Mouse (Mus musculus) brain, embryonic 14.5 days (tissue): Measurements from ENCODE around the gene Tmtc4. TPM values are rescaled to one million over a fixed set of nuclear protein-coding genes. Genes with fewer than 3 reads are reported as not detected.

Experiments used
- DNase-seq: peaks from one replicate; pipeline ENCODE4 v3.0.0-alpha.2; 2011; ENCODE audit warnings: low read depth
- CTCF ChIP-seq: fragments of 200-500 bp; IDR thresholded peaks from 2 replicates; pipeline ENCODE4 v1.5.1; 2012; ENCODE audit warnings: inconsistent platforms, mild to moderate bottlenecking, moderate library complexity, borderline replicate concordance; ENCODE audit not compliant: insufficient read depth, insufficient read length; ENCODE audit errors: extremely low read depth
- POLR2A ChIP-seq: fragments of 200-500 bp; IDR thresholded peaks from 2 replicates; pipeline ENCODE4 v1.6.1; 2012; ENCODE audit warnings: mild to moderate bottlenecking, inconsistent platforms, borderline replicate concordance; ENCODE audit not compliant: poor library complexity, insufficient read depth, insufficient read length, severe bottlenecking; ENCODE audit errors: extremely low read depth
- polyA plus RNA-seq: library from polyadenylated mRNA; depleted of rRNA; stranded (reverse); fragments of >200 nt; gene quantifications from 2 replicates; pipeline ENCODE4 v1.2.3, GENCODE M21; 2012

Tmtc4 gene
- polyA plus RNA-seq, 1 experiment, result 40.0 TPM

GRCm38 (mm10) chr14:122911265-122911664 is 72.6 kb downstream of the Tmtc4 start:
- DNase-seq, result no peak
- TF ChIP-seq CTCF, result no peak
- TF ChIP-seq POLR2A, result no peak

- TF ChIP-seq CTCF (no peak), POLR2A (no peak)
- no peak for DNase-seq
Observed at GRCm38 (mm10) chr14:122909368-122910091, 74.3 kb downstream of the Tmtc4 start.

- no peak for DNase-seq
- TF ChIP-seq POLR2A, result no peak
- TF ChIP-seq CTCF, result no peak
Observed at GRCm38 (mm10) chr14:122908075-122908474, 75.8 kb downstream of the Tmtc4 start.

GRCm38 (mm10) chr14:122905007-122905406 is 78.8 kb downstream of the Tmtc4 start:
- TF ChIP-seq POLR2A (no peak), CTCF (no peak)
- no peak for DNase-seq

GRCm38 (mm10) chr14:122903923-122904351 is 79.9 kb downstream of the Tmtc4 start:
- TF ChIP-seq CTCF (no peak), POLR2A (no peak)
- no peak for DNase-seq

GRCm38 (mm10) chr14:122902884-122903283 is 81.0 kb downstream of the Tmtc4 start:
- DNase-seq, result peak; percentile 86
- TF ChIP-seq POLR2A (no peak), CTCF (peak; percentile 35; the same call in 1 of the 2 replicates)

GRCm38 (mm10) chr14:122902136-122902535 is 81.7 kb downstream of the Tmtc4 start:
- DNase-seq, result peak; percentile 66
- no peak for TF ChIP-seq POLR2A
- TF ChIP-seq CTCF, result no peak

GRCm38 (mm10) chr14:122901715-122902114 is 82.1 kb downstream of the Tmtc4 start:
- DNase-seq, result no peak
- no peak for TF ChIP-seq CTCF
- TF ChIP-seq POLR2A, result no peak

GRCm38 (mm10) chr14:122901177-122901576 is 82.7 kb downstream of the Tmtc4 start:
- DNase-seq, result no peak
- TF ChIP-seq CTCF (no peak), POLR2A (no peak)

GRCm38 (mm10) chr14:122900679-122901078 is 83.2 kb downstream of the Tmtc4 start:
- peak; percentile 41 for DNase-seq
- TF ChIP-seq POLR2A, result no peak
- TF ChIP-seq CTCF, result no peak

GRCm38 (mm10) chr14:122898550-122898949 is 85.3 kb downstream of the Tmtc4 start:
- TF ChIP-seq POLR2A (no peak), CTCF (no peak)
- DNase-seq, result no peak

GRCm38 (mm10) chr14:122896106-122896505 is 87.7 kb downstream of the Tmtc4 start:
- no peak for DNase-seq
- TF ChIP-seq POLR2A (no peak), CTCF (no peak)
